Comparison of ENCODE assay signal across 8 mouse cellular contexts in the genomic region with DNA sequence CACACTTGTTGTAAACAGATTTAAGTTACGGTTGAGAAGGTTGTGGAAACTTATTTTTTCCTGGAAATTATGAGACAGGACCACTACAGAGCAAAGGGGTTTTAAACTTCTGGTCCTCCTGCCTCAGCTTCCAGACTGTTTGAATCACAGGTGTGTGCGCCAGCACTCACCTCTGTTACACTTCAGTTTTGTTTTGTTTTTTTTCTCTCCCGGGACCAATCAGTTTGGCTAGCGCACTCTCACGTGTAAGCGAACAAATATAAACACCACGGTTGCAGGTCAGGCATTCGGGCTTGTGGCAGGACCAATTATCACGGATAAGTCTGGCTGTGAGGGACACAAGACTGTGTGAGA. TPM values are rescaled to one million over a fixed set of nuclear protein-coding genes. Genes with fewer than 3 reads are reported as not detected.
DNase-seq lines count a peak whose midpoint lies in the region; ATAC-seq and TF ChIP-seq lines count a peak whose summit lies in the region.

No protein-coding gene starts in this region.

- no peaks in the 10 kb centered on the region for H3K27me3 ChIP-seq in kidney, adult 2 months (replicated peaks; ENCODE audit: control insufficient read depth, insufficient read depth, low read length)
- H3K27me3 ChIP-seq in hindbrain, embryonic 13.5 days = no peaks in the 10 kb centered on the region
- H3K27me3 ChIP-seq in midbrain, embryonic 12.5 days = no peaks in the 10 kb centered on the region

- peak overlapping the region; percentile 76 for H3K9ac ChIP-seq in hindbrain, embryonic 13.5 days
- H3K9ac ChIP-seq in midbrain, embryonic 12.5 days (replicated peaks) = peak overlapping the region; percentile 52

- no peak for DNase-seq in kidney, adult 2 months
- DNase-seq in kidney, adult 18-20 months = no peak
- DNase-seq in ovary, postnatal 36 days (ENCODE audit: low spot score) = no peak
- DNase-seq in cerebellum, adult 11-12 months = no peak
- no peak for DNase-seq in B cell, adult 2 months

- H3K9me3 ChIP-seq in hindbrain, embryonic 13.5 days = no peaks in the 10 kb centered on the region
- H3K9me3 ChIP-seq in midbrain, embryonic 12.5 days = no peaks in the 10 kb centered on the region

- H3K4me3 ChIP-seq in kidney, adult 2 months (ENCODE audit: insufficient read depth, low read depth, low read length) = peak overlapping the region; percentile 70
- H3K4me3 ChIP-seq in hindbrain, embryonic 13.5 days = peak overlapping the region; percentile 89
- peak overlapping the region; percentile 94 for H3K4me3 ChIP-seq in midbrain, embryonic 12.5 days

- no peak for TF ChIP-seq CTCF in kidney, adult 2 months (conservative IDR thresholded peaks at IDR 0.05; ENCODE audit: insufficient read depth, insufficient read length, low read depth, low read length)

- whole genome bisulfite sequencing in kidney, adult 2 months = 3% methylated on average over 9 of the region's 9 CpGs
- 3% methylated on average over 9 of the region's 9 CpGs for WGBS in hindbrain, embryonic 13.5 days
- WGBS in midbrain, embryonic 12.5 days = 3% methylated on average over 9 of the region's 9 CpGs

- TF ChIP-seq POLR2A in kidney, adult 2 months (IDR thresholded peaks at IDR 0.05; ENCODE audit: low read depth, low read length) = no peak

- ATAC-seq in activated CD4-positive, CD25-positive, alpha-beta regulatory T cell, adult 4 months = peak; percentile 3
- ATAC-seq in hindbrain, embryonic 13.5 days (ENCODE audit: low FRiP score) = no peak
- no peak for ATAC-seq in midbrain, embryonic 12.5 days (ENCODE audit: low FRiP score, low read depth)

- H3K4me2 ChIP-seq in hindbrain, embryonic 13.5 days = peak overlapping the region; percentile 73
- peak overlapping the region; percentile 66 for H3K4me2 ChIP-seq in midbrain, embryonic 12.5 days (replicated peaks)

- H3K36me3 ChIP-seq in kidney, adult 2 months (ENCODE audit: control insufficient read depth, insufficient read depth, low read length) = no peaks in the 10 kb centered on the region
- no peaks in the 10 kb centered on the region for H3K36me3 ChIP-seq in hindbrain, embryonic 13.5 days
- H3K36me3 ChIP-seq in midbrain, embryonic 12.5 days = 0 out of 2 replicates have a peak, but pooled peaks cover under 1% of the 10 kb centered on the region

- peaks cover 17% of the 10 kb centered on the region; the same call in 1 of the 2 replicates for H3K4me1 ChIP-seq in kidney, adult 2 months (ENCODE audit: control insufficient read depth, insufficient read depth, low read length)
- H3K4me1 ChIP-seq in hindbrain, embryonic 13.5 days (replicated peaks) = peaks cover 12% of the 10 kb centered on the region
- H3K4me1 ChIP-seq in midbrain, embryonic 12.5 days = peaks cover 14% of the 10 kb centered on the region

- H3K27ac ChIP-seq in kidney, adult 2 months (ENCODE audit: insufficient read depth, low read depth, low read length) = peak overlapping the region; percentile 89
- 0 out of 2 replicates have a peak overlapping the region, but pooled peaks have one; percentile 59 for H3K27ac ChIP-seq in hindbrain, embryonic 13.5 days
- H3K27ac ChIP-seq in midbrain, embryonic 12.5 days (replicated peaks) = peak overlapping the region; percentile 36

RNA-seq across cellular contexts. Expression of a gene that starts 0.7 kb away (rescaled TPM):
- polyA plus RNA-seq in kidney, adult 2 months (2012; rRNA removed) = 4.0 and 4.4 TPM in 2 replicates
- 1 to 10 TPM; 2.4 to 3.0 TPM for polyA plus RNA-seq in activated CD4-positive, CD25-positive, alpha-beta regulatory T cell, adult 4 months (2017; shearing (Covaris generic))
- polyA plus RNA-seq in hindbrain, embryonic 13.5 days (2015; fragmentation: Nextera tagmentation; extraction: Ambion mirVana) = 5.2 TPM in 2 replicates
- polyA plus RNA-seq in midbrain, embryonic 12.5 days (2016; fragmentation: Nextera tagmentation; extraction: Ambion mirVana) = 31.4 and 32.7 TPM in 2 replicates

Comparison
In these comparisons a context has a peak if more than half of its experiments do, and no peak if none do; other contexts are left out.
1. H3K27ac ChIP-seq: peak in every context shown above with its lines; median percentile 89 in kidney, adult 2 months; 59 in hindbrain, embryonic 13.5 days; 36 in midbrain, embryonic 12.5 days.